Mouse (Mus musculus) kidney, embryonic 14.5 days (tissue): Measurements from ENCODE around the gene Olfr787. TPM values are rescaled to one million over a fixed set of nuclear protein-coding genes. Genes with fewer than 3 reads are reported as not detected.

Experiments
- polyA plus RNA-seq: library from polyadenylated mRNA; unstranded; fragments of >200 nt; fragmentation: Nextera tagmentation; extraction: Ambion mirVana; gene quantifications from 2 replicates; pipeline ENCODE4 v1.2.1, GENCODE M21; 2014

Olfr787 gene
- polyA plus RNA-seq, 1 experiment from 2014 or later, result not detected

Other genes starting within 250 kb of the Olfr787 start
- not detected in 2 replicates for gene Olfr774, start 225.7 kb upstream of the Olfr787 start, polyA plus RNA-seq
- gene Olfr775, start 213.4 kb upstream of the Olfr787 start, polyA plus RNA-seq, result not detected in 2 replicates
- not detected in 2 replicates for gene Olfr776, start 202.7 kb upstream of the Olfr787 start, polyA plus RNA-seq
- not detected in 2 replicates for gene Olfr777, start 190.4 kb upstream of the Olfr787 start, polyA plus RNA-seq
- not detected in 2 replicates for gene Olfr780, start 143.7 kb upstream of the Olfr787 start, polyA plus RNA-seq
- not detected in 2 replicates for gene Olfr781, start 133.0 kb upstream of the Olfr787 start, polyA plus RNA-seq
- gene Olfr782, start 113.0 kb upstream of the Olfr787 start, polyA plus RNA-seq, result not detected in 2 replicates
- 0.07 TPM in 1 of 2 replicates, not detected in the other for gene Olfr784, start 77.8 kb upstream of the Olfr787 start, polyA plus RNA-seq
- not detected in 2 replicates for gene Olfr785, start 56.4 kb upstream of the Olfr787 start, polyA plus RNA-seq
- gene Olfr786, start 34.6 kb upstream of the Olfr787 start, polyA plus RNA-seq, result not detected in 2 replicates
- gene Olfr788, start 9.1 kb downstream of the Olfr787 start, polyA plus RNA-seq, result not detected in 2 replicates
- not detected in 2 replicates for gene Olfr789, start 22.9 kb downstream of the Olfr787 start, polyA plus RNA-seq
- not detected in 2 replicates for gene Olfr790, start 36.6 kb downstream of the Olfr787 start, polyA plus RNA-seq
- not detected in 2 replicates for gene Olfr791, start 59.9 kb downstream of the Olfr787 start, polyA plus RNA-seq
- not detected in 2 replicates for gene Olfr792, start 77.3 kb downstream of the Olfr787 start, polyA plus RNA-seq
- gene Olfr794, start 105.8 kb downstream of the Olfr787 start, polyA plus RNA-seq, result not detected in 2 replicates
- gene Olfr796, start 150.7 kb downstream of the Olfr787 start, polyA plus RNA-seq, result not detected in 2 replicates
- gene Olfr798, start 166.1 kb downstream of the Olfr787 start, polyA plus RNA-seq, result not detected in 2 replicates
- not detected in 2 replicates for gene Olfr799, start 175.6 kb downstream of the Olfr787 start, polyA plus RNA-seq
- gene Olfr800, start 195.8 kb downstream of the Olfr787 start, polyA plus RNA-seq, result not detected in 2 replicates
- not detected in 2 replicates for gene Olfr801, start 212.0 kb downstream of the Olfr787 start, polyA plus RNA-seq
- gene Olfr802, start 226.3 kb downstream of the Olfr787 start, polyA plus RNA-seq, result 0.04 TPM in 1 of 2 replicates, not detected in the other
- gene Olfr803, start 232.4 kb downstream of the Olfr787 start, polyA plus RNA-seq, result not detected in 2 replicates
- gene Olfr804, start 241.3 kb downstream of the Olfr787 start, polyA plus RNA-seq, result not detected in 2 replicates